Mouse (Mus musculus): ENCODE measurements at regions not wholly inside any gene's neighbourhood (a gene's known extent, or its start where the extent isn't known, plus 50 kb on each side); places are given as distances from the start of the nearest gene placed in this dataset.

DNA sequence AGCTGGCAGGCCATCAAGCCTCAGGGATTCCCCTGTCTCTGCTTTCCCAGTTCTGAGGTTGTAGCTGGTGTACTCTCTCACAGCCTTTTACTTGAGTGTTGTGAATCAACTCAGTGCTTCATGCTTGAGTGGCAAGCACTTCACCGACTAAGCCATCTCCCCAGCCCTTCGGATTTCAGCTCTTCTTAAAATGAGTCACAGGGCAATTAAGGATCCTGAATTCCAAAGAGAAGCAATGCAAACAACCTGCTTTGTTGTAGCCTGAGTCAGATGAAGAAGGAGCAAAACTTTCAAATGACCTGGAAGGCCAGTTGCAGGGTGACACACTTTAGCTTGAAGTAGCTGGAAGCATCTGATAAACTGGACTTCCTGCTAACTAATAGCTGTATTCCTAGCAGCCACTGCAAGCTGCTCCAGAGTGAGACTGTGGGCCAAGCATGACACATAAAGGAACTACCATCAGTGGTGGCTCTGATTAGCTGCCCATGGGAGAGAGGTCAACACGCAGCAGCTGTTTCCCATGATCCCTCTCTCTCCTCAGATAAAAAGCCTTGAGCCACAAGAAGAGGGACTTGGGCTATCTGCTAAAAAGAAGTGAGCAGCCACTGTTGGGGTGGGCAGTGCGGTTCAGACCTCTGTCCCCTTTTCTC, 285.4 kb upstream of the Sdk2 start:
- H3K9me3 ChIP-seq (replicated peaks): no peaks in the 10 kb centered on the region
- H3K4me2 ChIP-seq: no peak overlapping the region
- ATAC-seq: no peak
- no peaks in the 10 kb centered on the region for H3K36me3 ChIP-seq (ENCODE audit: poor library complexity, severe bottlenecking)
- no peak overlapping the region for H3K4me3 ChIP-seq
- H3K27me3 ChIP-seq: no peaks in the 10 kb centered on the region
- H3K27ac ChIP-seq: no peak overlapping the region
- WGBS: 41% methylated on average over 4 of the region's 4 CpGs
- no peaks in the 10 kb centered on the region for H3K4me1 ChIP-seq
- no peak overlapping the region for H3K9ac ChIP-seq

DNA sequence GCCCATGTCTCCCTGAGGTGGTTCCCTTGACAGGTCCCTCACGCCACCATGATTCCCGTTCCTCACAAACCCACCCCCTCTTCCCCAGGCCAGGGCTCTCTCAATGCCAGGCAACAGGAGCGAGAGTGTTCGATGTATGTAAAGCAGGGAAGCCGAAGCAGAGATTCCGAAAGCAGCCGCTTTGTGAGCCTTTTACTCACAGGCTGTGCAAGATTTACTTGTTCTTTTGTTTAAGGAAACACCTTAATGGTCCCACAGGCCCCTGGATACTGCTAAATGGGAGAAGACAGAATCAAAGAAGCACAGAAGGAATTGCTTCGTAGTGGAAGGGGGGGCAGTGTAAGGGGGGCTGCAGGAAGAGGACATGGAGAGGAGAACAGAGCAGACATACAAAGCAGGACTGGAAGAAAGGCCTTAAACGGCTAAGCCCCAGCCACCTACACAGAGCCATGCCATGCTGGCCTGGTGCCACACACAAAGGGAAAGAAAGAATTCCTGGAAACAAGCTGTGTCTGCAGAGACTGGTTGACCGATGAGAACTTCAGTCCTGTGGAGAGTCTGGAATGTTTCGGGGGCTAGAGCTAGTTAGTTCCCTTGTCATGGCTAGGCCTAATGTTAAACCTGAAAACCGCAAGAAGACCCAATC, 270.1 kb upstream of the Sdk2 start:
- Histone ChIP-seq H3K9me3 (replicated peaks) (no peaks in the 10 kb centered on the region), H3K4me1 (peaks cover 27% of the 10 kb centered on the region), H3K27ac (peak overlapping the region; percentile 70), H3K36me3 (ENCODE audit: poor library complexity, severe bottlenecking) (no peaks in the 10 kb centered on the region), H3K4me2 (peak overlapping the region; percentile 27; the same call in 1 of the 2 replicates), H3K4me3 (no peak overlapping the region), H3K9ac (peak overlapping the region; percentile 17; the same call in 1 of the 2 replicates), H3K27me3 (peaks cover 2% of the 10 kb centered on the region; the same call in 1 of the 2 replicates)
- WGBS: 18% methylated on average over 12 of the region's 12 CpGs
- ATAC-seq: peak; percentile 48

DNA sequence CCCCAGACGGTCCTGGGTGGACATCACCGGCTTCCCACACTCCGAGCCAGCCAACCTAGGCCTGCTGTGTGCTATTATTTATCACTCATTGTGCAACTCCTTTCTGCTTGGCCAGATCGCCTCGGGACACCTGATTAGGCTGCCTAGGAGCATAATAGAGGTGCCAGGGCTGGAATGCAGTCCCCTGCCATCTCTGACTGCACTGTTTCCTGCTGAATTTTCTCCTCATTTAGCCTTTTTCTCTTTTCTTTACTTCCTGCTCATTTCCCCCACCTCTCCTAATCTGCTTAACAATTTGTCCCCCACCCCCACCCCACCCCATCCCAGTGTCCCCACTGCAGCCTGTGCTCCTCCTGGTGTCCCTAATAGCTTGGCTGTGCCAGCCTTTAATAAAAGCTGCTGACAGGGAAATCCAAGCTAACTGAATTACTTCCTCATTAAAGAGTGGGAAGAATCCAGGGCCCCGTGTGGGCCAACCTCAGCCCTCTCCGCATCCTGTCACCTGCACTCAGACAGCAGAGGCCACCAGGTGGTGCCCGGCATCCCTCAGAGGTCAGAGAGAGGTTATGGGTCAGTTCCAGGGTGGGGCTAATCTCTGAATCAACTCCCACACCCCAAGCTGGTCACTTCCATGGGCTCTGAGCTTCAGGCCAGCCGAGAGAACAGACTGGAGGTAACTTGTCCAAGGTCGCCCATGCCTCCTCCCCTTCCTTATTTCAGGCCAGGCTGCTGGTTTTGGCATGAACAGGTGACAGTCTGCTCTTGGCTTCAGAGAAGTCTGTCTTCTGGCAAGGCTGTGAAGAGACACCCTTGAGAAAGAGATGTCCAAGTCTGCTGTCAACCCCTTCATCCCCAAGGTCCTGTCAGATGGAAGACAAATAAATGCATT, 269.3 kb upstream of the Sdk2 start:
- 6% methylated on average over 10 of the region's 10 CpGs for WGBS
- no peak overlapping the region for H3K4me3 ChIP-seq
- H3K27ac ChIP-seq: peak overlapping the region; percentile 70
- ATAC-seq: peak; percentile 87
- peaks cover 27% of the 10 kb centered on the region for H3K4me1 ChIP-seq
- no peaks in the 10 kb centered on the region for H3K9me3 ChIP-seq (replicated peaks)
- no peaks in the 10 kb centered on the region for H3K36me3 ChIP-seq (ENCODE audit: poor library complexity, severe bottlenecking)
- no peak overlapping the region for H3K9ac ChIP-seq
- H3K4me2 ChIP-seq: peak overlapping the region; percentile 27; the same call in 1 of the 2 replicates
- no peaks in the 10 kb centered on the region for H3K27me3 ChIP-seq

DNA sequence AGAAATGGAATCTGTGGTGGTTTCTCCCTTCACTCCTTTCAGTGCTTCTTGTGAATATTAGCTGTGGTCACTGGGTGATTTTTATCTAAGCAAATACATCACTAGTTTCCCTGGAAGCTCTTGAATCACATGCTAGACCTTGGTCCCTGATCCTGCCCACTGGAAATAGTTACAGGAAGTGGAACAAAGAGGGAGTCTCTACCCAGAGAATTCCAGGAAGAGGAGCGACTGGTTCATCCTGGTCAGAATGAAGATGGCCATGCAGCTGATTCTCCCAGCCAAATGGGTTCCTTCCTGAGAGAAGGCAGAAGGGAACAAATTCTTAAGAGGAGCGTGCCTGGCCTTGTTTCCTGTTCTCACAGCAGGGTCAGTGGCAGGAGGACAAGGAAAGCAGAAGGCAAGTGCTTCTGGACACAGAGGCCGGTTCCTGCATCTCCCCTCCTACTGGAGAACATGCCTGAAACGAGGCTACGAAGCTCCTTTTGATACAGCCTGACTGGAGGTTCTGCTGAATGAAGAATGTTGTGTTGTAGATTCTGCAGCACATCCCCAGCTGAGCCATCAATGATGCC, 264.8 kb upstream of the Sdk2 start:
- Histone ChIP-seq H3K4me3 (no peak overlapping the region), H3K9me3 (replicated peaks) (no peaks in the 10 kb centered on the region), H3K9ac (no peak overlapping the region), H3K4me1 (peaks cover 15% of the 10 kb centered on the region), H3K27me3 (no peaks in the 10 kb centered on the region), H3K4me2 (no peak overlapping the region), H3K36me3 (ENCODE audit: poor library complexity, severe bottlenecking) (no peaks in the 10 kb centered on the region), H3K27ac (peak overlapping the region; percentile 14; the same call in 1 of the 2 replicates)
- 75% methylated on average over 5 of the region's 5 CpGs for WGBS
- ATAC-seq: no peak

DNA sequence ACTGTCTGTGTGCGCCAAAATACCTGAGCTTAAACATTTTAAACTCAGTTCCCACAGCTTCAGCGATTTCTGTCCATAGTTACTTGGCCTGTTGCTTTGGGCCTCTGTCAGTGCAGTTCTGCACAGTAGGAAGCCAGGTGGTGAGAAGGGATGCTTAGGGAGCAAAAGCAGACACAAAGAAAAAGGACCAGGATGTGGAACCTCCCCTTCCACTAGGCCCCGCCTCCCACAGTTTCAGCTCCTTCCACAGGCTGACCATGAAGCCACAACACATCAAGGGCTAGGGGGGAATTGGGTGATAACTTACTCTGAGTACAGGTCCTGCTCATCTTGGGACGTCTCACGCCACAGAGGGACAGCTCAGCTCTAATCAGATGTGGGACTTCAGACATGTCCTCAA, 263.5 kb upstream of the Sdk2 start:
- no peak for ATAC-seq
- H3K4me1 ChIP-seq: peaks cover 2% of the 10 kb centered on the region; the same call in 1 of the 2 replicates
- no peaks in the 10 kb centered on the region for H3K27me3 ChIP-seq
- H3K4me3 ChIP-seq: no peak overlapping the region
- H3K9ac ChIP-seq: no peak overlapping the region
- H3K36me3 ChIP-seq (ENCODE audit: poor library complexity, severe bottlenecking): no peaks in the 10 kb centered on the region
- H3K9me3 ChIP-seq (replicated peaks): no peaks in the 10 kb centered on the region
- no peak overlapping the region for H3K27ac ChIP-seq
- H3K4me2 ChIP-seq: no peak overlapping the region
- 91% methylated on average over 5 of the region's 5 CpGs for WGBS

DNA sequence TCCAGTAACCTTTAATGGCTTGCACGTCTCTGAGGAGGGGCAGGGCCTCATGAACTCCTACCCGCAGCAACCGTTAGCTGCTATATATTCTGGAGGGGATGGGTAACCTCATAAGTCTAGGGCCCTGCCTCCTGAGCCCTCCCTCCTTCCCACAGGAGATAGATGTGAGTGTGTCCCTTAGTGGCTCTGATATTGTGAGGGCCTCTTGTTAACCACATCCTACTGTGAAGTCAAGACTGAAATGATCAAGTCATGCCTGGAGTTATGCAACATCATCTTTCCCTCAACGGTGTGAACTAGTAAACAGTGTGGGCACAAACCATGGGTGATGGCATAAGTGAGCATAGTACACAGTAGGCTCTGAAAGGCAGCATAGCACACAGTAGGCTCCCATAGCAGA, 255.8 kb upstream of the Sdk2 start:
- Histone ChIP-seq H3K36me3 (ENCODE audit: poor library complexity, severe bottlenecking) (no peaks in the 10 kb centered on the region), H3K9me3 (replicated peaks) (no peaks in the 10 kb centered on the region), H3K27ac (no peak overlapping the region), H3K9ac (no peak overlapping the region), H3K4me1 (no peaks in the 10 kb centered on the region), H3K27me3 (no peaks in the 10 kb centered on the region), H3K4me3 (no peak overlapping the region), H3K4me2 (no peak overlapping the region)
- 92% methylated on average over 4 of the region's 4 CpGs for WGBS
- no peak for ATAC-seq

DNA sequence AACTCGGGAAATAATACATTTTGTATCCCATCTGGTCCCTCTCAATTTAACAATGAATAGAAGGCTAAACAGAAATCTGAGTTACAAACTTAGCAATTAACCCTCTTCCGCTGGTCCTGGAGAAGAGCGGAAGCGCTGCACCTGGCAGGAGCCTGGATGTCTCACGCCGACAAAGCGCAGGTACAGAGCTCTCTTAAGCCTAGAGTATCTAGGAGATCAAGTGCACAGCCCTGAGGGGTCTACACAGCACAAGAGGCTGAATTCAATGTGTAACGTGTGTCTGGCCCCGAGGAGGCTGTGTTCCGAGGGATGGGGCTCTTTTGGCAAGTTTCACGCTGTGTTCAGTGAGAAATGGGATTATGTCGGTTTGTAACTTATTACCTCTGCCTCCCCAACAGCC, 255.1 kb upstream of the Sdk2 start:
- Histone ChIP-seq H3K27me3 (no peaks in the 10 kb centered on the region), H3K36me3 (ENCODE audit: poor library complexity, severe bottlenecking) (no peaks in the 10 kb centered on the region), H3K9me3 (replicated peaks) (no peaks in the 10 kb centered on the region), H3K4me1 (no peaks in the 10 kb centered on the region), H3K4me3 (no peak overlapping the region), H3K4me2 (no peak overlapping the region), H3K9ac (no peak overlapping the region), H3K27ac (peak overlapping the region; percentile 31; the same call in 1 of the 2 replicates)
- ATAC-seq: no peak
- WGBS: 76% methylated on average over 12 of the region's 12 CpGs

DNA sequence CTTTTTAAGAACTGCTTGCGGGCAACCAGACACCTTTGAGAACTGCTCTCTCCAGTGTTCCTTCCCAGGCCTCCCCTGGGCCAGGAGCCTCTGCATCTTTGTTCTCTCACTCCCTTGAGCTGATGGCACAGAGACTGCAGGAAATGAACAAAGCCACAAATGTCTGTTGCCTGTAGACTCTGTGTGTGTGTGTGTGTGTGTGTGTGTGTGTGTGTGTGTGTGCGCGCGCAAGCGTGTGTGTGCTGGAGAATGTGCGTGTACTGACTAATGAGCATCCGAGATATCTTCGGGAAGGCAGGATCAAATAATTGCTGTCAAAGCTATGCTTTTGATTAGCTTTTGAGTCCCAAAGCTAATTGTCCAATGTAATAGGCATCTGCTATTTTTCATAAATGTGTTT, 254.7 kb upstream of the Sdk2 start:
- no peaks in the 10 kb centered on the region for H3K4me1 ChIP-seq
- H3K9ac ChIP-seq: no peak overlapping the region
- H3K4me2 ChIP-seq: no peak overlapping the region
- no peaks in the 10 kb centered on the region for H3K9me3 ChIP-seq (replicated peaks)
- ATAC-seq: no peak
- no peaks in the 10 kb centered on the region for H3K36me3 ChIP-seq (ENCODE audit: poor library complexity, severe bottlenecking)
- H3K4me3 ChIP-seq: no peak overlapping the region
- 80% methylated on average over 8 of the region's 8 CpGs for WGBS
- H3K27me3 ChIP-seq: no peaks in the 10 kb centered on the region
- H3K27ac ChIP-seq: peak overlapping the region; percentile 45; the same call in 1 of the 2 replicates

DNA sequence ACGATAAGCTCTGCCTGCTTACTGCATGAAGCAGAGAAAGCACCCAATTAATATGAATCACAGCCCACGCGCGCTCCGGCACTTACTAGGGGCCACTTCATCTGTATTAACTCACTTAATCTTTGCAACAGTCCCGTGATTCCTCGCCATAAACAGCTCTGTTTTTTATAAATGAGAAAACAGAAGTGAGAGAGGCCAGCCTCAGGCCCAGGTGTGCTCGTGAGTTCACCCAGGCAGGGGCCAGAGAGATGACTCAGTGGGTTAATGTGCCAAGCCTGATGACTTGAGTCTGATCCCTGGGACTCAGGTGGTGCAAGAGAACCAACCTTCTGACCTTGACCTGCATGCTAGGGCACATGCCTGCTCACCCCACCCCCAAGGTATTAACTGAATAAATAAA, 248.4 kb upstream of the Sdk2 start:
- no peaks in the 10 kb centered on the region for H3K4me1 ChIP-seq
- no peaks in the 10 kb centered on the region for H3K9me3 ChIP-seq (replicated peaks)
- WGBS: 81% methylated on average over 8 of the region's 8 CpGs
- H3K27ac ChIP-seq: no peak overlapping the region
- H3K36me3 ChIP-seq (ENCODE audit: poor library complexity, severe bottlenecking): no peaks in the 10 kb centered on the region
- no peak for ATAC-seq
- no peak overlapping the region for H3K9ac ChIP-seq
- no peaks in the 10 kb centered on the region for H3K27me3 ChIP-seq
- H3K4me3 ChIP-seq: no peak overlapping the region
- no peak overlapping the region for H3K4me2 ChIP-seq

DNA sequence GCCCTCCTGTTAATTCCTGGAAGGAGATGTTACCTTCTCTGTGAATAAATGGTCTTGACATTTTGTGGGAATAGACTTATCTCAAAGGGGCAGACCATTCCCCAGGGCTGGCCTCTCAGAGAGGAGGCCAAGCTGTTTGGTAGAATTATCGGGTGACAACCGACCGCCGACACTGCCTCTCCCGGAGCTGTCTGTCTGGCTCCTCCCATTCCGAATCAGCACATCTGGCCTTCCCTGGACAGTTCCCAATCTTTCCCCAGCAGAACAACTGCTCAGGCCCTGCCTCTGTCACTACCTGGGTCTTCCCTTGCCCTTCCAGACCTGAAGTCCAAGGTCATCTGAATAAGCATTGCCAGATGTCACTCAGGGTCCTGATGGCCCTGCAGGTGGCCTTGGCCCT, 246.8 kb upstream of the Sdk2 start:
- H3K27me3 ChIP-seq: no peaks in the 10 kb centered on the region
- H3K9me3 ChIP-seq (replicated peaks): no peaks in the 10 kb centered on the region
- H3K4me2 ChIP-seq: no peak overlapping the region
- H3K4me1 ChIP-seq: no peaks in the 10 kb centered on the region
- no peaks in the 10 kb centered on the region for H3K36me3 ChIP-seq (ENCODE audit: poor library complexity, severe bottlenecking)
- no peak for ATAC-seq
- H3K9ac ChIP-seq: no peak overlapping the region
- no peak overlapping the region for H3K27ac ChIP-seq
- no peak overlapping the region for H3K4me3 ChIP-seq
- WGBS: 62% methylated on average over 6 of the region's 6 CpGs

DNA sequence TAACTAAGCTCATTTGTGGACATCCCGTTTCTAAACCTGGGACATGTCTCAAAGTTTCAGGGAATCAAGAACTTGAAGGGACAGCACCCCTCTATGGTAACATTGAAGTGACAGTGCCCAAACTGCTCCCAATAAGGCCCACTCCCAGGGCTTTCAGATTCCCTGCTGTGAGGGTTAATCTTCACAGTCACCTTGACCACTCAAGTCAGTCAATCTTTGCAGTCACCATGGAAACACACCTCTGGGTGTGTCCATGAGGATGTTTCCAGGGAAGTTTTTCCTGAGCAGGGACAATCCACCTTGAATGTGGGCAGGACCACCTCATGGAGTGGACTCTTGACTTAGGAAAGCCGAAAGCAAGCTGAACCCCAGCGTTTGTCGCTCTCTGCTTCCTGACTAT, 244.8 kb upstream of the Sdk2 start:
- Histone ChIP-seq H3K9ac (no peak overlapping the region), H3K27ac (no peak overlapping the region), H3K4me3 (no peak overlapping the region), H3K4me2 (no peak overlapping the region), H3K4me1 (no peaks in the 10 kb centered on the region), H3K27me3 (no peaks in the 10 kb centered on the region), H3K36me3 (ENCODE audit: poor library complexity, severe bottlenecking) (no peaks in the 10 kb centered on the region), H3K9me3 (replicated peaks) (no peaks in the 10 kb centered on the region)
- ATAC-seq: no peak
- 73% methylated on average over 4 of the region's 4 CpGs for WGBS
